Mouse (Mus musculus): ENCODE measurements around the gene Ift22. TPM values are rescaled to one million over a fixed set of nuclear protein-coding genes. Genes with fewer than 3 reads are reported as not detected.

Ift22 gene
- total RNA-seq, 2 experiments from 2014 or later = 81.0 to 87.2 TPM

- no peak for TF ChIP-seq CTCF (conservative IDR thresholded peaks at IDR 0.05)
- Histone ChIP-seq H3K4me3 (no peak overlapping the region), H3K27ac (no peak overlapping the region)
- no peak for DNase-seq (ENCODE audit: low spot score in 2 of 2)
Measured at GRCm38 (mm10) chr5:136960053-136960452, 52.1 kb downstream of the Ift22 start.

GRCm38 (mm10) chr5:136961334-136961982, 53.5 kb downstream of the Ift22 start:
- no peak for DNase-seq (ENCODE audit: low spot score in 2 of 2)
- peak overlapping the region; percentile 97 for H3K27ac ChIP-seq
- peak overlapping the region; percentile 89 for H3K4me3 ChIP-seq

DNA sequence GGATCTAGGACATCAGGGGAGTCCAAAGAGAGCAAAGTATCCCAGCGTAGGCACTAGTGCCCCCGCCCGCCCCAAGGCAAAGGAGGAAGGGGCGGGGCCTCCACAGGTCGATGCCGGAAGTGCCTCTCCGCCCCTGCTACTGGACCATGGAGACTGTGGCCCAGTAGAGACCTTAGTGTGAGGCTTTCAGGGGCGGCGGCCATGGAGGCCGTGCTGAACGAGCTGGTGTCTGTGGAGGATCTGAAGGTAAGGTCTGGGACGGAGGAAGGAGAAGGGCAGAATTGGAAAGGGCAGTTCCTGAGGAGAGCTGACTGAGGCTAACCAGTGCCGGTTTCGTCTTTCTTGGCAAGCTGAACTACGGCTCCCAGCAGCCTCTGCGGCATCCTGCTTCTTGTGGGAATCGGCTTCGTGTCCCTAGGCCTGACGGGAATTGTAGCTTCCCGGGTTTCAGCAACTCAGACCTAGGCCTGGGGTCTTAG, 54.1 kb downstream of the Ift22 start:
- Histone ChIP-seq H3K27ac (peak overlapping the region; percentile 97), H3K4me3 (peak overlapping the region; percentile 89)
- TF ChIP-seq CTCF (conservative IDR thresholded peaks at IDR 0.05) = no peak
- peak; percentile 87 to 91 for DNase-seq (ENCODE audit: low spot score in 2 of 2)

More at GRCm38 (mm10) chr5:136961334-136961982, 53.5 kb downstream of the Ift22 start:
- no peak for TF ChIP-seq CTCF (conservative IDR thresholded peaks at IDR 0.05)

- peak; percentile 98 for TF ChIP-seq CTCF (conservative IDR thresholded peaks at IDR 0.05)
- Histone ChIP-seq H3K27ac (peak overlapping the region; percentile 97), H3K4me3 (peak overlapping the region; percentile 89)
- peak; percentile 70 to 75 for DNase-seq (ENCODE audit: low spot score in 2 of 2)
Measured at GRCm38 (mm10) chr5:136962501-136962900, 54.6 kb downstream of the Ift22 start.

GRCm38 (mm10) chr5:136962966-136963540, 55.1 kb downstream of the Ift22 start:
- H3K4me3 ChIP-seq = peak overlapping the region; percentile 89
- no peak for DNase-seq (ENCODE audit: low spot score in 2 of 2)
- H3K27ac ChIP-seq = peak overlapping the region; percentile 97
- no peak; the same call in 1 of the 2 replicates for TF ChIP-seq CTCF (conservative IDR thresholded peaks at IDR 0.05)

Other genes starting within 250 kb of the Ift22 start
- not detected for gene Myl10, start 215.0 kb upstream of the Ift22 start, total RNA-seq (2021)
- 1 to 10 TPM; 2.7 to 3.3 TPM for gene Col26a1, start 24.9 kb upstream of the Ift22 start, total RNA-seq (2021)
- 100 to 1,000 TPM; 223 to 239 TPM for gene Fis1, start 45.1 kb downstream of the Ift22 start, total RNA-seq (2021)
- gene Cldn15, start 58.5 kb downstream of the Ift22 start, total RNA-seq (2021) = under 1 TPM in 1 of 2 experiments, not detected in 1; 0.18 TPM
- gene Plod3, start 78.9 kb downstream of the Ift22 start, total RNA-seq (2021) = 10 to 100 TPM; 37.9 to 39.7 TPM
- 10 to 100 TPM; 77.1 to 83.3 TPM for gene Znhit1, start 79.9 kb downstream of the Ift22 start, total RNA-seq (2021)
- gene Vgf, start 118.2 kb downstream of the Ift22 start, total RNA-seq (2021) = 100 to 1,000 TPM; 180 to 212 TPM
- gene Ap1s1, start 138.0 kb downstream of the Ift22 start, total RNA-seq (2021) = 100 to 1,000 TPM; 298 to 323 TPM
- under 1 TPM; 0.38 to 0.52 TPM for gene Serpine1, start 164.1 kb downstream of the Ift22 start, total RNA-seq (2021)
- 1 to 10 TPM; 5.5 to 5.8 TPM for gene Trim56, start 208.1 kb downstream of the Ift22 start, total RNA-seq (2021)
- gene Muc3, start 241.2 kb downstream of the Ift22 start, total RNA-seq (2021) = not detected